ENCODE assay signal across 12 mouse cellular contexts in genomic region chr10:81452947-81453288, GRCm38 (mm10). TPM values are rescaled to one million over a fixed set of nuclear protein-coding genes. Genes with fewer than 3 reads are reported as not detected.
DNase-seq lines count a peak whose midpoint lies in the region; ATAC-seq and TF ChIP-seq lines count a peak whose summit lies in the region.
"Had no signal": no experiment of that assay in that cellular context is flagged by ENCODE, and none has a peak within 500 bp of the region (broad histone marks: within the 10 kb centered on the region; RNA-seq: fewer than 3 reads in every experiment).

No protein-coding gene starts in this region.

- H3K9me3 ChIP-seq in lung, embryonic 16.5 days (ENCODE audit: control insufficient read depth, low read length) = no peaks in the 10 kb centered on the region
- no peaks in the 10 kb centered on the region for H3K9me3 ChIP-seq in embryonic facial prominence, embryonic 15.5 days (replicated peaks)
- no peaks in the 10 kb centered on the region for H3K9me3 ChIP-seq in intestine, postnatal 0 days (ENCODE audit: control insufficient read depth)

- intact Hi-C loops in gastrocnemius, postnatal 14 days (cut with DNase I; ENCODE audit: low total_unique reads) = loop anchor here (5.0 to 10.0 kb wide), 2 partner anchors 66 to 168 kb away; partner anchors contain the start of gene Gm48552

- H3K36me3 ChIP-seq in lung, embryonic 16.5 days (ENCODE audit: control insufficient read depth, insufficient read depth, low read length) = no peaks in the 10 kb centered on the region
- no peaks in the 10 kb centered on the region for H3K36me3 ChIP-seq in embryonic facial prominence, embryonic 15.5 days
- no peaks in the 10 kb centered on the region; the same call in 1 of the 2 replicates for H3K36me3 ChIP-seq in intestine, postnatal 0 days (ENCODE audit: control insufficient read depth, insufficient read depth)

- H3K27ac ChIP-seq in lung, embryonic 16.5 days (ENCODE audit: low read length) = no peak overlapping the region
- no peak overlapping the region for H3K27ac ChIP-seq in embryonic facial prominence, embryonic 15.5 days (replicated peaks)
- H3K27ac ChIP-seq in intestine, postnatal 0 days (ENCODE audit: low read depth, low read length) = no peak overlapping the region
- H3K27ac ChIP-seq: hindbrain, embryonic 14.5 days; macrophage had no signal

- WGBS in lung, embryonic 16.5 days = 2% methylated on average over 14 of the region's 14 CpGs
- WGBS in embryonic facial prominence, embryonic 15.5 days = 3% methylated on average over 14 of the region's 14 CpGs
- WGBS in intestine, postnatal 0 days = 7% methylated on average over 14 of the region's 14 CpGs

- peaks cover 70% of the 10 kb centered on the region for H3K27me3 ChIP-seq in lung, embryonic 16.5 days (ENCODE audit: control insufficient read depth, insufficient read depth, low read depth, low read length)
- peaks cover 90% of the 10 kb centered on the region for H3K27me3 ChIP-seq in embryonic facial prominence, embryonic 15.5 days
- H3K27me3 ChIP-seq in intestine, postnatal 0 days (replicated peaks; ENCODE audit: control insufficient read depth, insufficient read depth, low read length) = peaks cover 73% of the 10 kb centered on the region

- no peaks in the 10 kb centered on the region; the same call in 1 of the 2 replicates for H3K4me1 ChIP-seq in lung, embryonic 16.5 days (replicated peaks; ENCODE audit: control insufficient read depth, insufficient read depth, low read length)
- peaks cover 10% of the 10 kb centered on the region for H3K4me1 ChIP-seq in embryonic facial prominence, embryonic 15.5 days
- H3K4me1 ChIP-seq in intestine, postnatal 0 days (replicated peaks; ENCODE audit: control insufficient read depth, insufficient read depth, low read length) = no peaks in the 10 kb centered on the region

- ATAC-seq in lung, embryonic 16.5 days (ENCODE audit: low read depth) = no peak
- ATAC-seq in embryonic facial prominence, embryonic 15.5 days (ENCODE audit: insufficient number of reproducible peaks, low FRiP score, low TSS enrichment, low read depth) = no peak
- ATAC-seq in intestine, postnatal 0 days = no peak

- H3K4me3 ChIP-seq in lung, embryonic 16.5 days (ENCODE audit: low read length) = peak overlapping the region; percentile 2; the same call in 1 of the 2 replicates
- peak overlapping the region; percentile 12; the same call in 1 of the 2 replicates for H3K4me3 ChIP-seq in embryonic facial prominence, embryonic 15.5 days (replicated peaks)
- no peak overlapping the region for H3K4me3 ChIP-seq in intestine, postnatal 0 days (ENCODE audit: low read depth, low read length)

- TF ChIP-seq CTCF in intestine, postnatal 0 days (IDR thresholded peaks at IDR 0.05; ENCODE audit: low read depth) = no peak

- H3K4me2 ChIP-seq in lung, embryonic 16.5 days (ENCODE audit: low read depth, low read length) = no peak overlapping the region; the same call in 1 of the 2 replicates
- no peak overlapping the region for H3K4me2 ChIP-seq in embryonic facial prominence, embryonic 15.5 days (replicated peaks)
- no peak overlapping the region for H3K4me2 ChIP-seq in intestine, postnatal 0 days (replicated peaks; ENCODE audit: low read depth)
- H3K4me2 ChIP-seq: hindbrain, embryonic 14.5 days had no signal

- H3K9ac ChIP-seq in lung, embryonic 16.5 days (ENCODE audit: low read length) = no peak overlapping the region
- no peak overlapping the region for H3K9ac ChIP-seq in embryonic facial prominence, embryonic 15.5 days
- H3K9ac ChIP-seq in intestine, postnatal 0 days (ENCODE audit: low read depth, low read length) = no peak overlapping the region
- H3K9ac ChIP-seq: hindbrain, embryonic 14.5 days had no signal

- peak; percentile 2 for DNase-seq in gastrocnemius, postnatal 14 days
- no peak for DNase-seq in gastrocnemius, postnatal 4 days (ENCODE audit: low spot score in 2 of 2)
- DNase-seq in lung, postnatal 10 days = no peak
- peak; percentile 5 for DNase-seq in brain, adult 2 months (ENCODE audit: low read depth, low spot score)
- DNase-seq: cerebellum, adult 11 months; kidney, adult 9 months; right cerebral cortex, postnatal 25 days had no signal

RNA-seq across cellular contexts. Expression of gene Nfic, which starts 2.5 kb away (rescaled TPM):
- total RNA-seq in gastrocnemius, postnatal 14 days (2021) = 100 to 1,000 TPM; 262 to 320 TPM
- 100 to 1,000 TPM; 274 to 335 TPM for total RNA-seq in gastrocnemius, postnatal 4 days (2021)
- polyA plus RNA-seq in lung, embryonic 16.5 days (2015; fragmentation: Nextera tagmentation; extraction: Ambion mirVana) = 92.5 and 106 TPM in 2 replicates
- 138 and 139 TPM in 2 replicates for polyA plus RNA-seq in embryonic facial prominence, embryonic 15.5 days (2015; fragmentation: Nextera tagmentation; extraction: Ambion mirVana)
- 29.2 and 35.1 TPM in 2 replicates for polyA plus RNA-seq in intestine, postnatal 0 days (2015; fragmentation: Nextera tagmentation; extraction: Ambion mirVana)

RNA-seq across cellular contexts. Expression of gene Celf5, which starts 29.6 kb away (rescaled TPM):
- total RNA-seq in gastrocnemius, postnatal 14 days (2021) = under 1 TPM; 0.09 to 0.23 TPM
- total RNA-seq in gastrocnemius, postnatal 4 days (2021) = under 1 TPM; 0.47 to 0.52 TPM
- 0.40 and 0.67 TPM in 2 replicates for polyA plus RNA-seq in lung, embryonic 16.5 days (2015; fragmentation: Nextera tagmentation; extraction: Ambion mirVana)
- polyA plus RNA-seq in embryonic facial prominence, embryonic 15.5 days (2015; fragmentation: Nextera tagmentation; extraction: Ambion mirVana) = 1.4 and 1.6 TPM in 2 replicates
- 0.76 and 1.0 TPM in 2 replicates for polyA plus RNA-seq in intestine, postnatal 0 days (2015; fragmentation: Nextera tagmentation; extraction: Ambion mirVana)

RNA-seq across cellular contexts. Expression of gene Ncln, which starts 43.3 kb away (rescaled TPM):
- total RNA-seq in gastrocnemius, postnatal 14 days (2021) = 10 to 100 TPM; 39.1 to 47.3 TPM
- total RNA-seq in gastrocnemius, postnatal 4 days (2021) = 10 to 100 TPM; 59.3 to 61.3 TPM
- 82.9 and 83.6 TPM in 2 replicates for polyA plus RNA-seq in lung, embryonic 16.5 days (2015; fragmentation: Nextera tagmentation; extraction: Ambion mirVana)
- polyA plus RNA-seq in embryonic facial prominence, embryonic 15.5 days (2015; fragmentation: Nextera tagmentation; extraction: Ambion mirVana) = 81.9 and 89.1 TPM in 2 replicates
- polyA plus RNA-seq in intestine, postnatal 0 days (2015; fragmentation: Nextera tagmentation; extraction: Ambion mirVana) = 58.6 and 61.1 TPM in 2 replicates

RNA-seq across cellular contexts. Expression of gene S1pr4, which starts 47.0 kb away (rescaled TPM):
- total RNA-seq in gastrocnemius, postnatal 14 days (2021) = under 1 TPM; 0.64 to 0.86 TPM
- under 1 TPM; 0.37 to 0.54 TPM for total RNA-seq in gastrocnemius, postnatal 4 days (2021)
- polyA plus RNA-seq in lung, embryonic 16.5 days (2015; fragmentation: Nextera tagmentation; extraction: Ambion mirVana) = 2.8 and 4.1 TPM in 2 replicates
- polyA plus RNA-seq in embryonic facial prominence, embryonic 15.5 days (2015; fragmentation: Nextera tagmentation; extraction: Ambion mirVana) = 0.77 and 1.1 TPM in 2 replicates
- polyA plus RNA-seq in intestine, postnatal 0 days (2015; fragmentation: Nextera tagmentation; extraction: Ambion mirVana) = 0.50 and 0.74 TPM in 2 replicates

Comparison
In these comparisons a context has a peak if more than half of its experiments do, and no peak if none do; other contexts are left out.
1. DNase-seq: peak in gastrocnemius, postnatal 14 days (single experiment) and brain, adult 2 months (single experiment); none in gastrocnemius, postnatal 4 days (0 of 2) and lung, postnatal 10 days (single experiment).